Mouse (Mus musculus): ENCODE data around the gene Arhgap27. TPM values are rescaled to one million over a fixed set of nuclear protein-coding genes. Genes with fewer than 3 reads are reported as not detected.

Arhgap27 gene
- polyA plus RNA-seq, 1 experiment from 2014 or later, result 6.5 TPM

- 92% methylated on average over 6 of the region's 6 CpGs for WGBS
- no peaks in the 10 kb centered on the region for H3K9me3 ChIP-seq (ENCODE audit: control insufficient read depth, low read length)
Observed at GRCm38 (mm10) chr11:103338671-103339070, 24.8 kb downstream of the Arhgap27 start.

DNA sequence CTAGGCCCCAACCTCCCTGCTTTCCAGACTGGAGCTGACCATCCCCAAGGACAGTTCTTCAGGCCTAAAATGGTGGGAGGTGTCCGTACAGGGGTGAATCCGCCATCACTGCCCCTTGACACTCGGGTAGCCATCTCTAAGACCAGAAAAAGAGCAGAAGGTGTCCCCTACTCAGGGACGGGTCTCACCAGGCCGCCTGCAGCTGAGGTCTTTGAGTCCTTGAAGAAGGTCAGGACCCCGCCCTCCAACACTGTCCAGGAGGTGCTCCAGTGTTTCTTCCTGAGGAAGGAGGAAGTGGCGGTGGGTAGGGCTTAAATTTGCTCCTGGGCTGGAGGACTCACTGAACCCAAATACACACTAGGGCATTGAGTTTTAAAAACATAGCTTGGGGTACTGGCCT, 25.4 kb downstream of the Arhgap27 start:
- Histone ChIP-seq H3K4me3 (ENCODE audit: control insufficient read depth in 1 of 2, insufficient read depth in 1 of 2, low read depth in 1 of 2, low read length in 2 of 2) (no peak overlapping the region), H3K27ac (replicated peaks in 1 of 2; ENCODE audit: control insufficient read depth in 1 of 2, insufficient read depth in 1 of 2, low read depth in 2 of 2, low read length in 2 of 2) (no peak overlapping the region), H3K4me2 (ENCODE audit: low read length) (no peak overlapping the region), H3K4me1 (ENCODE audit: control insufficient read depth in 2 of 2, insufficient read depth in 2 of 2, low read length in 2 of 2) (peaks cover 0 to 3% of the 10 kb centered on the region in 2 experiments; a peak in 3 of 4 replicates), H3K9ac (ENCODE audit: low read length) (no peak overlapping the region), H3K27me3 (ENCODE audit: control insufficient read depth, insufficient read depth, low read length) (peaks cover 15% of the 10 kb centered on the region), H3K36me3 (ENCODE audit: control insufficient read depth, insufficient read depth, low read length) (0 out of 2 replicates have a peak, but pooled peaks cover 3% of the 10 kb centered on the region), H3K9me3 (ENCODE audit: control insufficient read depth, low read length) (no peaks in the 10 kb centered on the region)
- no peak for ATAC-seq (ENCODE audit: insufficient number of reproducible peaks, insufficient read depth, low FRiP score, low read depth)
- WGBS, result 85% methylated on average over 7 of the region's 7 CpGs

More at GRCm38 (mm10) chr11:103338671-103339070, 24.8 kb downstream of the Arhgap27 start:
- Histone ChIP-seq H3K4me1 (ENCODE audit: control insufficient read depth in 2 of 2, insufficient read depth in 2 of 2, low read length in 2 of 2) (peaks cover 2 to 3% of the 10 kb centered on the region in 2 experiments; a peak in 3 of 4 replicates), H3K4me3 (ENCODE audit: control insufficient read depth in 1 of 2, insufficient read depth in 1 of 2, low read depth in 1 of 2, low read length in 2 of 2) (no peak overlapping the region), H3K9ac (ENCODE audit: low read length) (no peak overlapping the region), H3K36me3 (ENCODE audit: control insufficient read depth, insufficient read depth, low read length) (0 out of 2 replicates have a peak, but pooled peaks cover 3% of the 10 kb centered on the region), H3K27ac (replicated peaks in 1 of 2; ENCODE audit: control insufficient read depth in 1 of 2, insufficient read depth in 1 of 2, low read depth in 2 of 2, low read length in 2 of 2) (no peak overlapping the region), H3K4me2 (ENCODE audit: low read length) (no peak overlapping the region), H3K27me3 (ENCODE audit: control insufficient read depth, insufficient read depth, low read length) (peaks cover 10% of the 10 kb centered on the region)
- no peak for ATAC-seq (ENCODE audit: insufficient number of reproducible peaks, insufficient read depth, low FRiP score, low read depth)

- Histone ChIP-seq H3K27me3 (ENCODE audit: control insufficient read depth, insufficient read depth, low read length) (peaks cover 17% of the 10 kb centered on the region), H3K4me3 (ENCODE audit: control insufficient read depth in 1 of 2, insufficient read depth in 1 of 2, low read depth in 1 of 2, low read length in 2 of 2) (no peak overlapping the region), H3K36me3 (ENCODE audit: control insufficient read depth, insufficient read depth, low read length) (0 out of 2 replicates have a peak, but pooled peaks cover 3% of the 10 kb centered on the region), H3K9ac (ENCODE audit: low read length) (no peak overlapping the region), H3K4me2 (ENCODE audit: low read length) (no peak overlapping the region), H3K4me1 (ENCODE audit: control insufficient read depth in 2 of 2, insufficient read depth in 2 of 2, low read length in 2 of 2) (peaks cover 2 to 11% of the 10 kb centered on the region in 2 experiments; a peak in 3 of 4 replicates), H3K27ac (replicated peaks in 1 of 2; ENCODE audit: control insufficient read depth in 1 of 2, insufficient read depth in 1 of 2, low read depth in 2 of 2, low read length in 2 of 2) (no peak overlapping the region), H3K9me3 (ENCODE audit: control insufficient read depth, low read length) (no peaks in the 10 kb centered on the region)
- 91% methylated on average over 2 of the region's 2 CpGs for WGBS
- ATAC-seq (ENCODE audit: insufficient number of reproducible peaks, insufficient read depth, low FRiP score, low read depth), result no peak
Observed at GRCm38 (mm10) chr11:103337180-103337579, 26.3 kb downstream of the Arhgap27 start.

GRCm38 (mm10) chr11:103335561-103335960, 27.9 kb downstream of the Arhgap27 start:
- Histone ChIP-seq H3K9me3 (ENCODE audit: control insufficient read depth, low read length) (no peaks in the 10 kb centered on the region), H3K4me3 (ENCODE audit: control insufficient read depth in 1 of 2, insufficient read depth in 1 of 2, low read depth in 1 of 2, low read length in 2 of 2) (no peak overlapping the region), H3K4me2 (ENCODE audit: low read length) (no peak overlapping the region), H3K9ac (ENCODE audit: low read length) (no peak overlapping the region), H3K36me3 (ENCODE audit: control insufficient read depth, insufficient read depth, low read length) (0 out of 2 replicates have a peak, but pooled peaks cover 3% of the 10 kb centered on the region), H3K27ac (replicated peaks in 1 of 2; ENCODE audit: control insufficient read depth in 1 of 2, insufficient read depth in 1 of 2, low read depth in 2 of 2, low read length in 2 of 2) (no peak overlapping the region), H3K27me3 (ENCODE audit: control insufficient read depth, insufficient read depth, low read length) (peaks cover 17% of the 10 kb centered on the region), H3K4me1 (ENCODE audit: control insufficient read depth in 2 of 2, insufficient read depth in 2 of 2, low read length in 2 of 2) (peaks cover 2 to 11% of the 10 kb centered on the region in 2 experiments; a peak in 3 of 4 replicates)
- ATAC-seq (ENCODE audit: insufficient number of reproducible peaks, insufficient read depth, low FRiP score, low read depth), result no peak
- 80% methylated on average over 5 of the region's 5 CpGs for WGBS

- H3K27ac ChIP-seq (replicated peaks in 1 of 2; ENCODE audit: control insufficient read depth in 1 of 2, insufficient read depth in 1 of 2, low read depth in 2 of 2, low read length in 2 of 2), result no peak overlapping the region
- 0 out of 2 replicates have a peak, but pooled peaks cover 3% of the 10 kb centered on the region for H3K36me3 ChIP-seq (ENCODE audit: control insufficient read depth, insufficient read depth, low read length)
- H3K9me3 ChIP-seq (ENCODE audit: control insufficient read depth, low read length), result no peaks in the 10 kb centered on the region
- H3K27me3 ChIP-seq (ENCODE audit: control insufficient read depth, insufficient read depth, low read length), result peaks cover 17% of the 10 kb centered on the region
- no peak overlapping the region for H3K4me3 ChIP-seq (ENCODE audit: control insufficient read depth in 1 of 2, insufficient read depth in 1 of 2, low read depth in 1 of 2, low read length in 2 of 2)
- no peak for ATAC-seq (ENCODE audit: insufficient number of reproducible peaks, insufficient read depth, low FRiP score, low read depth)
- no peak overlapping the region for H3K4me2 ChIP-seq (ENCODE audit: low read length)
- 83% methylated on average over 9 of the region's 9 CpGs for WGBS
- H3K9ac ChIP-seq (ENCODE audit: low read length), result no peak overlapping the region
- peaks cover 2 to 11% of the 10 kb centered on the region in 2 experiments; a peak in 3 of 4 replicates for H3K4me1 ChIP-seq (ENCODE audit: control insufficient read depth in 2 of 2, insufficient read depth in 2 of 2, low read length in 2 of 2)
Observed at GRCm38 (mm10) chr11:103334925-103335324, 28.6 kb downstream of the Arhgap27 start.

- peak overlapping the region; percentile 7 to 31; a peak in 3 of 4 replicates for H3K4me3 ChIP-seq (ENCODE audit: control insufficient read depth in 1 of 2, insufficient read depth in 1 of 2, low read depth in 1 of 2, low read length in 2 of 2)
- WGBS, result 19% methylated on average over 40 of the region's 40 CpGs
- H3K27ac ChIP-seq (replicated peaks in 1 of 2; ENCODE audit: control insufficient read depth in 1 of 2, insufficient read depth in 1 of 2, low read depth in 2 of 2, low read length in 2 of 2), result no peak overlapping the region
- H3K4me2 ChIP-seq (ENCODE audit: low read length), result peak overlapping the region; percentile 69
- H3K36me3 ChIP-seq (ENCODE audit: control insufficient read depth, insufficient read depth, low read length), result 0 out of 2 replicates have a peak, but pooled peaks cover 3% of the 10 kb centered on the region
- peaks cover 17% of the 10 kb centered on the region for H3K27me3 ChIP-seq (ENCODE audit: control insufficient read depth, insufficient read depth, low read length)
- H3K9ac ChIP-seq (ENCODE audit: low read length), result no peak overlapping the region; the same call in 1 of the 2 replicates
- ATAC-seq (ENCODE audit: insufficient number of reproducible peaks, insufficient read depth, low FRiP score, low read depth), result no peak
- no peaks in the 10 kb centered on the region for H3K9me3 ChIP-seq (ENCODE audit: control insufficient read depth, low read length)
- H3K4me1 ChIP-seq (ENCODE audit: control insufficient read depth in 2 of 2, insufficient read depth in 2 of 2, low read length in 2 of 2), result peaks cover 2 to 11% of the 10 kb centered on the region in 2 experiments; a peak in 2 of 4 replicates
Observed at GRCm38 (mm10) chr11:103333719-103334398, 29.6 kb downstream of the Arhgap27 start.

DNA sequence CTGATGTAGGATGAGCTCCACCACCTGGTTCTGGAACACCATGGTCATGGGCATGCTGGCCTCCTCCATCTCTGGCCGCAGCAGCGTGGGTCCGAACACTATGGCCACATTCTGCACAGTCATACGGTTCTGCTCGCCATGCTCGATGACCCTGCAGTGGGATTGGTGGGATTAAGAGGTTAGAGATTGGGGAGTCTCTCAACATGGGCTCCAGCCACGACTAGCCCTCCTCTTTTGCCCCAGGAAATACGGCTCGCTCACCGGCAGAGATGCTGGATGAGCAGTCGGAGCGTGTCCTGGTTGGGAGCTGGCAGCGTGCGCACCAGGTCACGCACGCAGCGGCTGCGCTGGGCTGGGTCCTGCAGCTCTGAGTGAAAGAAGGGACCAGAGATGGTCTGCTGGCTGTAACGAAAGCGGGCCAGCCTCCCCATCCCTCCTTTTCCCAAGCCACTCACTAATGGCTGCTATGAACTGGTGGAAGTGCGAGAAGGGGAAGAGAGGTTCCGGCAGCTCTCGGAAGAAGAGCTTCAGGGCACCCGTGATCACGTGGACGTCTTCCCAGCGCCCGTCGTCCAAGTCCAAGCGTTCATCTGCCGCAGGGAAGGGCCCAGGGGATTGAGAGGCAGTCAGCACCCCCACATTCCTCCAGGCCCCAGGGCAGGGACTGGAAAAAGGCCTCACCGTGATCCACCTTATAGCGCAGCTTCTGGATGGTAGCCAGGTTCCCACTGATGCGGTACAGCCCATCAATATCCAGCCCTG, 30.4 kb downstream of the Arhgap27 start:
- Histone ChIP-seq H3K27ac (replicated peaks in 1 of 2; ENCODE audit: control insufficient read depth in 1 of 2, insufficient read depth in 1 of 2, low read depth in 2 of 2, low read length in 2 of 2) (no peak overlapping the region), H3K9ac (ENCODE audit: low read length) (peak overlapping the region; percentile 49), H3K36me3 (ENCODE audit: control insufficient read depth, insufficient read depth, low read length) (0 out of 2 replicates have a peak, but pooled peaks cover 3% of the 10 kb centered on the region), H3K4me3 (ENCODE audit: control insufficient read depth in 1 of 2, insufficient read depth in 1 of 2, low read depth in 1 of 2, low read length in 2 of 2) (peak overlapping the region; percentile 27 to 31), H3K27me3 (ENCODE audit: control insufficient read depth, insufficient read depth, low read length) (peaks cover 17% of the 10 kb centered on the region), H3K9me3 (ENCODE audit: control insufficient read depth, low read length) (no peaks in the 10 kb centered on the region), H3K4me2 (ENCODE audit: low read length) (peak overlapping the region; percentile 69), H3K4me1 (ENCODE audit: control insufficient read depth in 2 of 2, insufficient read depth in 2 of 2, low read length in 2 of 2) (peaks cover 2 to 11% of the 10 kb centered on the region in 2 experiments; a peak in 2 of 4 replicates)
- ATAC-seq (ENCODE audit: insufficient number of reproducible peaks, insufficient read depth, low FRiP score, low read depth), result no peak
- WGBS, result 40% methylated on average over 33 of the region's 34 CpGs

Data from heart, embryonic 14.5 days (tissue).